Comparison of ENCODE assay signal across 17 mouse cellular contexts in genomic region chr3:9358111-9358510, GRCm38 (mm10).
A peak's percentile ranks its signal among the peaks of the same experiment; 100 is the strongest.
DNase-seq lines count a peak whose midpoint lies in the region; ATAC-seq and TF ChIP-seq lines count a peak whose summit lies in the region.
"Had no signal": no experiment of that assay in that cellular context is flagged by ENCODE, and none has a peak within 500 bp of the region (broad histone marks: within the 10 kb centered on the region; RNA-seq: fewer than 3 reads in every experiment).

No protein-coding gene starts in this region.

- H3K4me1 ChIP-seq in kidney, embryonic 16.5 days (ENCODE audit: insufficient read depth, low read length), result no peaks in the 10 kb centered on the region
- H3K4me1 ChIP-seq in stomach, postnatal 0 days (replicated peaks; ENCODE audit: control insufficient read depth, insufficient read depth), result no peaks in the 10 kb centered on the region
- H3K4me1 ChIP-seq: embryonic facial prominence, embryonic 12.5 days; intestine, embryonic 15.5 days; stomach, embryonic 15.5 days had no signal

- H3K36me3 ChIP-seq in kidney, embryonic 16.5 days (ENCODE audit: insufficient read depth, low read length), result no peaks in the 10 kb centered on the region
- no peaks in the 10 kb centered on the region for H3K36me3 ChIP-seq in stomach, postnatal 0 days (ENCODE audit: control insufficient read depth, insufficient read depth, low read length)
- H3K36me3 ChIP-seq: embryonic facial prominence, embryonic 12.5 days; heart, embryonic 15.5 days; intestine, embryonic 15.5 days; stomach, embryonic 15.5 days had no signal

- no peak overlapping the region for H3K4me2 ChIP-seq in kidney, embryonic 16.5 days (replicated peaks; ENCODE audit: low read depth, low read length)
- H3K4me2 ChIP-seq in stomach, postnatal 0 days (replicated peaks; ENCODE audit: low read depth), result no peak overlapping the region
- H3K4me2 ChIP-seq: embryonic facial prominence, embryonic 12.5 days; heart, embryonic 15.5 days; intestine, embryonic 15.5 days; stomach, embryonic 15.5 days had no signal

- peak; percentile 29 to 74 for DNase-seq in adrenal gland, adult (ENCODE audit: inconsistent age in 2 of 2, low spot score in 1 of 2)
- no peak for DNase-seq in adrenal gland, postnatal 4 days (ENCODE audit: low spot score in 2 of 2)
- no peak for DNase-seq in kidney, adult 8-10 months
- DNase-seq in right cerebral cortex, postnatal 10 days (ENCODE audit: low spot score in 2 of 2), result peak; percentile 40 to 43
- DNase-seq in right cerebral cortex, postnatal 14 days, result no peak
- peak; percentile 8 for DNase-seq in stomach, postnatal 0 days (ENCODE audit: low spot score)
- no peak for DNase-seq in adipocyte (ENCODE audit: low spot score)
- DNase-seq: cerebellum, adult 8-10 months; gastrocnemius, postnatal 36 days; lung, postnatal 4 days had no signal

- H3K27ac ChIP-seq in kidney, embryonic 16.5 days (ENCODE audit: low read length), result no peak overlapping the region
- H3K27ac ChIP-seq in stomach, postnatal 0 days (replicated peaks), result no peak overlapping the region
- H3K27ac ChIP-seq: embryonic facial prominence, embryonic 12.5 days; heart, embryonic 15.5 days; intestine, embryonic 15.5 days; stomach, embryonic 15.5 days had no signal

- TF ChIP-seq CTCF in stomach, postnatal 0 days (IDR thresholded peaks at IDR 0.05; ENCODE audit: low read depth), result no peak

- no peak for TF ChIP-seq EP300 in stomach, postnatal 0 days (optimal IDR thresholded peaks at IDR 0.05)

- no peak overlapping the region for H3K4me3 ChIP-seq in kidney, embryonic 16.5 days (ENCODE audit: low read length)
- H3K4me3 ChIP-seq in stomach, postnatal 0 days (ENCODE audit: low read depth, low read length), result no peak overlapping the region
- H3K4me3 ChIP-seq: embryonic facial prominence, embryonic 12.5 days; heart, embryonic 15.5 days; intestine, embryonic 15.5 days; stomach, embryonic 15.5 days had no signal

- no peak overlapping the region for H3K9ac ChIP-seq in kidney, embryonic 16.5 days (replicated peaks; ENCODE audit: low read length)
- H3K9ac ChIP-seq in stomach, postnatal 0 days (ENCODE audit: low read length), result no peak overlapping the region
- H3K9ac ChIP-seq: embryonic facial prominence, embryonic 12.5 days; heart, embryonic 15.5 days; intestine, embryonic 15.5 days; stomach, embryonic 15.5 days had no signal

- no peaks in the 10 kb centered on the region for H3K27me3 ChIP-seq in kidney, embryonic 16.5 days (ENCODE audit: insufficient read depth, low read length)
- H3K27me3 ChIP-seq in stomach, postnatal 0 days (ENCODE audit: control insufficient read depth, insufficient read depth, low read length), result no peaks in the 10 kb centered on the region
- H3K27me3 ChIP-seq: embryonic facial prominence, embryonic 12.5 days; heart, embryonic 15.5 days; intestine, embryonic 15.5 days; stomach, embryonic 15.5 days had no signal

- H3K9me3 ChIP-seq in kidney, embryonic 16.5 days (ENCODE audit: low read length), result 0 out of 2 replicates have a peak, but pooled peaks cover 3% of the 10 kb centered on the region
- H3K9me3 ChIP-seq in stomach, postnatal 0 days (ENCODE audit: control insufficient read depth, low read length), result no peaks in the 10 kb centered on the region
- H3K9me3 ChIP-seq: embryonic facial prominence, embryonic 12.5 days; heart, embryonic 15.5 days; intestine, embryonic 15.5 days; stomach, embryonic 15.5 days had no signal

- 19% methylated on average over 12 of the region's 12 CpGs for WGBS in kidney, embryonic 16.5 days
- WGBS in stomach, postnatal 0 days, result 39% methylated on average over 12 of the region's 12 CpGs

- ATAC-seq in kidney, embryonic 16.5 days (ENCODE audit: low FRiP score, low TSS enrichment), result 0 out of 2 replicates have a peak, but pooled peaks have one; percentile 35
- ATAC-seq in stomach, postnatal 0 days (ENCODE audit: low FRiP score, low TSS enrichment), result no peak
- ATAC-seq: forebrain, embryonic 16.5 days; intestine, embryonic 15.5 days; midbrain, embryonic 16.5 days had no signal

Comparison
In these comparisons a context has a peak if more than half of its experiments do, and no peak if none do; other contexts are left out.
1. DNase-seq: peak in adrenal gland, adult (2 of 2), right cerebral cortex, postnatal 10 days (2 of 2) and stomach, postnatal 0 days (single experiment); none in adrenal gland, postnatal 4 days (0 of 2), kidney, adult 8-10 months (0 of 2), right cerebral cortex, postnatal 14 days (single experiment) and adipocyte (single experiment).